Mouse (Mus musculus): ENCODE measurements around the gene Tmem107.

- TF ChIP-seq CTCF (conservative IDR thresholded peaks at IDR 0.05; ENCODE audit: insufficient read depth, insufficient read length, low read depth, low read length) (no peak), POLR2A (IDR thresholded peaks at IDR 0.05; ENCODE audit: low read depth, low read length) (no peak)
These were observed 35.7 kb downstream of the Tmem107 start for GRCm38 (mm10) chr11:69106299-69106698.
